Mouse (Mus musculus) urinary bladder, postnatal 14 days (tissue): ENCODE data around the gene Ilvbl.
"Not testable (repeated sequence)": the region's sequence is repeated elsewhere in the genome, so short reads cannot be mapped to it uniquely, and the experiment has no call there.

ENCODE experiments used
- DNase-seq: peaks from one replicate; pipeline ENCODE4 v3.0.0; 2021; ENCODE audit warnings: low spot score

The Ilvbl gene

GRCm38 (mm10) chr10:78591406-78592328 lies 17.5 kb downstream of the Ilvbl start, which contains the start of gene Syde1:
TSS of gene Syde1 (minus strand) at chr10:78591964.
- peak; percentile 42 for DNase-seq

GRCm38 (mm10) chr10:78592856-78593379 lies 18.8 kb downstream of the Ilvbl start:
- no peak for DNase-seq

DNA sequence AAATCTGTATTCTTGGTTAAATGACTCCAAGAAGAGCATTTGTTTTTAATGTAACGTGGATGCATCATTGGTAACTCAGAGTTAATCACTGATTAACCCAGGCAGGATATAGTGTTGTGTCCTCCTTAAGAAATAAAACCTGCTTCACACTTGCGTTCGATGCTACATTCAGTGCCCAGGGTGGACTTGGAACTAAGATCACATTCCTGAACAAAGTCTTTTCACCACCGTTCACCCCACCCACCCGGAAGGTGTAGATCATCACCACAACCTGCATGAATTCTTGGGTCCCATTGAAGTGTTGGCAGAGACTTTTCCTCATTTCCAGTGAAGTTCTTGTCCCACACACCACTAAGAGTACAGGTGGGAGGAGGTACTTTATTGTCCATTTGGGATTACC lies 19.6 kb downstream of the Ilvbl start:
- no peak for DNase-seq

DNA sequence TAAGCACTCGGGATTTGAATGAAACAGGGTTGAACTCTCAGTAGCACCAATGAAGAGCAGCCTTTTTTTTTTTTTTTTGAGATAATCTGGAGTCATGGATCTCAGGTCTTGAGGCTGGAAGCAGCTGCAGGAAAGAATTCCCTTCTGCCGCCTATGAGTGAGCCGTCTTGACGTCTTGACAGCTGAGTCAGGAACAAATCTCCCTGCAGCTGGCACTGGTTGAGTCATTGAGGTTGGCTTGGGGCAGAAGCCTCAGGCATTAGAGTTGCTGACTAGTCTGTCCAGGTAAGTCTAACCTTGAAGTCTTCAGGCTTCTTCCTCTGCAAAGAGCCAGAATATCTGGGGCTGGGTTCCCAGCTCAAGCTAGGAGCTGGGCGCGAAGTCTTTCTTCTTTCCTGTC lies 20.0 kb downstream of the Ilvbl start:
- no peak for DNase-seq

DNA sequence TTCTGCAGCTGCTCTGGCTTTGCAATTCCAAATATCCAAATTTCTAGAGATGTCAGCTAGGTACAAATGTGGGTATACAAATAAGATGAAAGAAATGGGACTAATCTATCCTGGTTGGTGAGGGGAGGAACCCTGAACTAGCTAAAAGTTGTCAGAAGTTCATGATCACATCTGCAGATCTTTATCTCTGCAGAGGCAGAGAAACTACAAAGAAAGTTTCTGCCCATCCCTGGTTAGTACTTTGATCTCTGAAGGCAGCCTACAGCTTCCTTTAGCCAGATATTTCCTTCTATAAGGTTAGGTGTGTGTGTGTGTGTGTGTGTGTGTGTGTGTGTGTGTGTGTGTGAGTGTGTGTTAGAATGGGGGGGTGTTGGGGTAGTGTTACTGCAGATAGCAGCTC lies 20.4 kb downstream of the Ilvbl start:
- no peak for DNase-seq

GRCm38 (mm10) chr10:78599865-78600264 lies 25.7 kb downstream of the Ilvbl start:
- DNase-seq, result no peak

DNA sequence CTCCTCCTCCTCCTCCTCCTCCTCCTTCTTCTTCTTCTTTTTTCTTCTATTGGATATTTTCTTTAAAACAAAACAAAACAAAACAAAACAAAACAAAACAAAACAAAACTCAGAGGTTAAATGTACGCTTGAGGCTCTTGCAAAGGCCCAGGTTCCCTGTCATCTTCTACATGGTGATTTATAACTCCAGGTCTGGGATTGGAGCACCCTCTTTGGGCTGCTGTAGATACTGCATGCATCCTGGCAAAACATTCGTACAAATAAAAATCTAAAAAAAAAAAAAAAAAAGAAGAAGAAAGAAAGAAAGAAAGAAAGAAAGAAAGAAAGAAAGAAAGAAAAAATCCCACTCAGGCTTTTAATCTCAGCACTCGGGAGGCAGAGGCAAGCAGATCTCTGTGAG lies 30.9 kb downstream of the Ilvbl start:
- DNase-seq, result no peak

DNA sequence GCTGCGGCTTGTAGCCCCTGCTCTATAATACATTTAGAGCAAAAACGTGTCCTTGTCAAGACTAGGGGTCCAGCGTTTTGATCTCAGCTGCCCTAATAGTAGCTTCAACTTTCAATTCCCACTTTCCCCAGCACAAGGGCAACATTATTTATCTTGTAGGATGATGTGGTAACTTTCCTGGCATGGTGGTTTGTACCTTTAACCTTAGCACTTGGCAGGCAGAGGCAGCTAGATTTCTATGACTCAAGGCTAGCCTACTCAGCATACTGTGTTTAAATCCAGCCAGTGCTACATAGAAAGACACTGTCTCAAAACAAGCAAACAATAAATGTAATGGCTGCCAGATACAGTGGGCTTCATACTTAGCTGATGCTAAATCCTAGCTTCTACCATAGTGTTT lies 33.5 kb downstream of the Ilvbl start:
- DNase-seq, result no peak

DNA sequence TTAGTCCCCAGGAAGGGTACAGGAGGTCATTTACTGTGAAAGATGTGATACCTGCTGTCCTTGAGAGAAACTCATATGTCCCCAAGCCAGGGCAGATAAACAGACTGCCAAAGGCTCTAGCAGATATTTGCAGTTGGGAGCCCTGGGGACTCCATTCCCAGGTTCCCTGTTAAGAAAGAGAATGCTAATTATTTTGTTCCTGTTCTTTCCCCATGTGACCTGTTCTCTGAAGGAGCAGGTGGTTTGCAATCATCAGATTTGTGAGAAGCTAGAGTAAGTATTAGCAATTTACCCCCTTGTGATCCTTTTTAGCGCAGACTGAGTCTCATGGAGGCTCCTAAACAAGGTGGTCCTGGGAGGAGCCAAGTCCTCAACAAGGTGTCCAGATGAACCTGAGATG lies 43.8 kb downstream of the Ilvbl start, which contains the start of gene Olfr1357:
Olfr1357 (minus strand) TSS at position 101 of the 400 bp plus-strand sequence.
- DNase-seq, result no peak

DNA sequence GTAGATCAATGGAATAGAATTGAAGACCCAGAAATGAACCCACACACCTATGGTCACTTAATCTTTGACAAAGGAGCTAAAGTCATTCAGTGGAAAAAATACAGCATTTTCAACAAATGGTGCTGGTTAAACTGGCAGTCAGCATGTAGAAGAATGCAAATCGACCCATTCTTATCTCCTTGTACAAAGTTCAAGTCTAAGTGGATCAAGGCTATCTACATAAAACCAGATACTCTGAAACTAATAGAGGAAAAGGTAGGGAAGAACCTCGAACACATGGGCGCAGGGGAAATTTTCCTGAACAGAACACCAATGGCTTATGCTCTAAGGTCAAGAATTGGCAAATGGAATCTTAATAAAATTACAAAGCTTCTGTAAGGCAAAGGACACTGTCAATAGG lies 49.0 kb downstream of the Ilvbl start:
- not testable (repeated sequence) for DNase-seq

DNA sequence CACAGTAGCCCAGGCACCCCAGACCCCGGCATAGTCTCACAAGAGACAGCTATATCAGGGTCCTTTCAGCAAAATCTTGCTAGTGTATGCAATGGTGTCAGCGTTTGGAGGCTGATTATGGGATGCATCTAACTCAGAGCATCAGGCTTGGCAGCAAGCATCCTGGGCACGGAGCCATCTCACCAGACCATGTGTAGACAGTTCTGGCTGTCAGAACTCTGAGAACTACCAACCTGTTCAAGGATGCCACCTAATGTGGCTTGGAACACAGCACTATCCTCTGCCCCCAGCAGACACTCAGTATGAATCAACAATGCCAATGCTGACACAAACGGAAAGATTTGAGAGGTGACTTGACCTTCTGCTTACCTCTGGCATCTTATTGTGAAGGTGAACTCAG lies 56.0 kb downstream of the Ilvbl start:
- DNase-seq, result no peak

- DNase-seq, result peak; percentile 35
Measured at GRCm38 (mm10) chr10:78632311-78632710, 58.2 kb downstream of the Ilvbl start.
